Mouse (Mus musculus): ENCODE data around the gene Ina.

GRCm38 (mm10) chr19:47067096-47067882 is 52.8 kb downstream of the Ina start, which contains the start of gene Taf5:
- TF ChIP-seq POLR2A (IDR thresholded peaks at IDR 0.05; ENCODE audit: control insufficient read depth in 1 of 2, insufficient read depth in 1 of 2, low read depth in 1 of 2, low read length in 2 of 2, poor library complexity in 1 of 2) (peak; percentile 98 to 100), MEF2A (IDR thresholded peaks at IDR 0.05; ENCODE audit: extremely low read depth, insufficient replicate concordance, low read depth, low read length, poor library complexity, severe bottlenecking) (peak; percentile 60; the same call in 1 of the 2 replicates), HCFC1 (IDR thresholded peaks at IDR 0.05; ENCODE audit: low read depth, low read length) (peak; percentile 96), MXI1 (IDR thresholded peaks at IDR 0.05; ENCODE audit: low read depth, low read length) (peak; percentile 96), POLR2AphosphoS2 (IDR thresholded peaks at IDR 0.05; ENCODE audit: low read length) (peak; percentile 99), CHD1 (IDR thresholded peaks at IDR 0.05; ENCODE audit: low read depth, low read length) (peak; percentile 96; the same call in 1 of the 2 replicates), ELF1 (IDR thresholded peaks at IDR 0.05; ENCODE audit: low read depth, low read length) (peak; percentile 92)

All from MEL (cell line).